Mouse (Mus musculus): ENCODE data around the gene Pcbp3.
"Not testable (repeated sequence)": the region's sequence is repeated elsewhere in the genome, so short reads cannot be mapped to it uniquely, and the experiment has no call there.

Pcbp3 gene

GRCm38 (mm10) chr10:76801841-76802499 is 159.7 kb downstream of the Pcbp3 start:
- no peak for DNase-seq (ENCODE audit: low read depth, low spot score)

- no peak for DNase-seq (ENCODE audit: low read depth, low spot score)
Observed at GRCm38 (mm10) chr10:76801237-76801641, 160.4 kb downstream of the Pcbp3 start.

DNA sequence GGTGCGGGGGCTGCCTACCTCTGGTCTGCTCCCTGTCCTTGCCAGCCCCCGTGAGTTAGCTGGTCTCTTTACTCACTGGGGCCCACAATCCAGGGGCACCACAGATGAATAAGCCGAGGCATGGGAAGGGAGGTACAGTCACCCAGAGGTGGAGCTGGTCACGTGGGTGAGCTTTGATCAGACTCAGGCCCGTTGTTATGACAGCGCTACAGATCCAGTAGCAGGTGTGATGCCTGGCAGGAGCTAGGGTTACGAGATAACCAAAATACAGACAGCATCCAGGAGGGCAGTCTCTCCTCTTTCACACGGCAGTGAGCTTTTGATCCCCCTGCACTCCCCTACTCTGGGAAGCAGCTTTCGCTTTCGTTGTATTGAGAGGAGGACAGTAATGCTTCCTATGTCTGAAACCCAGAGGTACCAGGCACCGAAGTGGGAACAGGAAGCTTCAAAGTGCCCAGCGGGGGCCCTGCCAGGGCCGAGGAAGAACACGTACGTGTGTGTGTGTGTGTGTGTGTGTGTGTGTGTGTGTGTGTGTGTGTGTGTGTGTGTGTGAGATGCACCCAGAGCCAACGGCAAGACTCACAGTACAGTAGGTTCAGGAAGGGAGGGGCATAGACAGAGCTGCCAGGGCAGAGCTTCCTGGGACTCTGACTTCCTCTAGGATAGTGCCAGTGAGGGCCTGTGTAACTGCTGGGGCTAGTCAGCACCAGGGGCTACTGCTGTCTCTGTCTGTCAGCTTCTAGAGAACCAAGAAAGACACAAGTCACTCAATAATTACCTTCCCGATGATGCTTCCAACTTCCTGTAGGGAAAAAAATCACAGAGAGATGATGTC is 162.7 kb downstream of the Pcbp3 start:
- DNase-seq (ENCODE audit: low read depth, low spot score), result no peak

- DNase-seq (ENCODE audit: low read depth, low spot score), result no peak
Observed at GRCm38 (mm10) chr10:76794102-76794501, 167.6 kb downstream of the Pcbp3 start.

GRCm38 (mm10) chr10:76791475-76791874 is 170.2 kb downstream of the Pcbp3 start:
- peak; percentile 78 for DNase-seq (ENCODE audit: low read depth, low spot score)

- DNase-seq (ENCODE audit: low read depth, low spot score), result no peak
Observed at GRCm38 (mm10) chr10:76789885-76790284, 171.8 kb downstream of the Pcbp3 start.

GRCm38 (mm10) chr10:76785312-76785711 is 176.4 kb downstream of the Pcbp3 start:
- DNase-seq (ENCODE audit: low read depth, low spot score), result no peak

- no peak for DNase-seq (ENCODE audit: low read depth, low spot score)
Observed at GRCm38 (mm10) chr10:76779225-76779624, 182.5 kb downstream of the Pcbp3 start.

GRCm38 (mm10) chr10:76771624-76772023 is 190.1 kb downstream of the Pcbp3 start:
- DNase-seq (ENCODE audit: low read depth, low spot score), result no peak

DNA sequence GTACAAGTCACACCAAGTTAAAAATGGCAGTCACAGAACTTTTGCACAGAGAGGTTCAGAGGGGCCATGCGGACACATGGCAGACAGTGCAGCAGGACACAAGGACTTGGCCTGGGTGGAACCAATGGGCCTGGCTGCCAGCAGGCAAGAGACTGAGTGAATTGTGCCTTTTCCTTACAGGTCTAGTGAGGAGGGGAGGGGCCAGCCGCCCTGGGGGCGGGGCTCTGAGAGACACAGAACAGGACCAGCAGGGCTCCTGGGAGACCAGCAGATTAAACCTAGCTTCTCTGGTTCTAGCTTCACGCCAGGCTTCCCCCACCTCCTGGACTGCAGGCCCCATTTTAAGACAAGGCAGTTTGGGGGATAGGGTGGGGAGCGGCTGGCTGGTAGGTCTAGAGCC is 190.6 kb downstream of the Pcbp3 start:
- DNase-seq (ENCODE audit: low read depth, low spot score), result no peak

- peak; percentile 77 for DNase-seq (ENCODE audit: low read depth, low spot score)
Observed at GRCm38 (mm10) chr10:76769581-76769980, 192.1 kb downstream of the Pcbp3 start.

GRCm38 (mm10) chr10:76766196-76766595 is 195.5 kb downstream of the Pcbp3 start:
- no peak for DNase-seq (ENCODE audit: low read depth, low spot score)

DNA sequence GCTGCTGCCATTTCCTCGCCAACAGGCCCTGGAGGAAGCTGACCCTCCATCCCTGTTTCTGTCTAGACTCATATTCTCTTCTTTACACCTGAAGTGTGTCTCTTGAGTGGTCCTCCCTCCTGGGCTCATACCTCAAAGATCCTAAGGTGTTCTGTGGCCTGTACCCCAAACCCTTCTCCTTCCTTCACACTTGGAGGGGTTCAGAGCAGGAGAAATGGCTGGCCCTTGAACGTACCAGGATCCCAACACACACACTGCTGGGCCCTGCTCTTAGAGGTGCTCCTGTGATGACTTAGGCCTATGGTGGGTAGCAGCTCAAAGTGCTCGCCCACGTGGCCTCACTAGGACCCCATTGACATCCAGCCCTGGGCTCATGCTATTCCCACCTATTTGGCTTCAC is 196.8 kb downstream of the Pcbp3 start:
- no peak for DNase-seq (ENCODE audit: low read depth, low spot score)

GRCm38 (mm10) chr10:76763016-76763415 is 198.7 kb downstream of the Pcbp3 start:
- no peak for DNase-seq (ENCODE audit: low read depth, low spot score)

DNA sequence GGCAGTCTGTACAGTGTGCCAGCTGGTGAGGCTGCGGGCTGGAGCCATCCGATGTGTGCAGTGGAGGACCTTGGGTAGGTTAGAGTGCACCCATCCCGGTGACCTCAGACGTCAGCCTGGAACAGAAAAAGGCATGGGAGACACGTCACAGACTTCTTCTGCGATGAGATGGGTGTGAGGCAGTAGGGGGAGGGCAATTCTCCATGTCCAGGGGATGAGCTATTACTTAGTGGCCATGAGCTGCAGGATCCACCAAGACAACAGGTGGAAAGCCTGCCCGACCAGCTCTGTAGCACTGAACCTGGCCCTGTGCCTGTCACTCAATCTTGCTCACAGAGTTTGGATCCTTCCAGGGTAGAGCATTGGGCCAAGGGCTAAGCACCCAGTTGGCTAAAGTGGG is 199.3 kb downstream of the Pcbp3 start:
- no peak for DNase-seq (ENCODE audit: low read depth, low spot score)

DNA sequence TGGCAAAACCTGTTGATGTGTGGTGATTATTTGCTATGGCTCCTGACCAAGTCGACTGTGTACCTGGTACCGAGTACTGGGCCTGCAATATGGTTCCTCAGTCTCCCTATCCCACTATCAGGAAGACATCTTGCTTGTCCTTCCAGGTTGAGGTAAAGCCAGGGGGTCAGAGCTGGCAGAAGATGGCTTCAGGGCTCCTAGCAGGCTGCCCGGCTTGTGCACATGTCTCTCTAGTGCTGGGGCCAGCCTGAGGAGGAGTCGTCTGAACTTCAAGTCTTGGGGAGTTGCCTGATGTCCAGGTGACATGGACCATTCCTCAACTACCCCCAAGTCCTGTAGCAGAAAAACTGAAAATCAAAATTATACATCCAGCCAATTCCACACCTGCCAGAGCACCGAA is 201.8 kb downstream of the Pcbp3 start:
- DNase-seq (ENCODE audit: low read depth, low spot score), result no peak

DNA sequence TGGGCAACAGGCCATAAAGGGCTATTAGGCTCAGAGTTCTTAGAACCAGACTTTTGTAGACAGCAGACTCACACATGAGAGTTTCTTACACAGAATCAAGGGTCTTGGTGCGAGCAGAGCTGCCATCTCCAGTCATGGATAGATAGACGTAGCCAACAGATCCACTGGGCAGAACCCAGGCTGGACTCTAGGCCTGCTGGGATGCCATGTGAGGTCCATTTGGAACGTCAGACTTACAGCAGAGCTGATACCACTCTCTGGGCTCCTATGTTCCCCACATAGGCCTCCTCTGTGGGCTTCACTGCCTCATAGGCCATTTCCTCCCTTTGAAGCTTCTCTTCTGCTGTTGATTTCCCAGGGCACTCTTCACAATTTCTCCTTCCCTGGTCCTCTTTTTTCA is 208.0 kb downstream of the Pcbp3 start:
- DNase-seq (ENCODE audit: low read depth, low spot score), result no peak

- DNase-seq (ENCODE audit: low read depth, low spot score), result not testable (repeated sequence)
Observed at GRCm38 (mm10) chr10:76744267-76744666, 217.4 kb downstream of the Pcbp3 start.

DNA sequence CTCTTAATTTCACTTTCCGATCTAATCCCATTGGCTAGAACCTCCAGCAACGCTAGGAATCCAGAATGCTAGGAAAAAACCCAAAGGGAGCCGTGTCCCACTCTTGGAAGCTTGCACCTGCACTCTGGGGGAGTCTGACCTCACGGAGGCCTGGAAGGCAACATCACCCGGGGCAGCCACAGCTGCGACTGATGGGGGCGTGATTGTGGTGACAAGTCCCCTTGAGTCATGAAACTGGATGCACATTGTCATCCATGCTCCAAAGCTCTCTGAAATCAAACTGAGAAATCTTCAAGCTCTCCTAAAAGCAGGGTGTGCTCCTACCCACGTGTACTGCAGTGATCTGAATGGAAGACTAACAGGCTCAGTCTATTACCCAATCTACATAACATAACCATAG is 224.9 kb downstream of the Pcbp3 start:
- DNase-seq (ENCODE audit: low read depth, low spot score), result no peak

DNA sequence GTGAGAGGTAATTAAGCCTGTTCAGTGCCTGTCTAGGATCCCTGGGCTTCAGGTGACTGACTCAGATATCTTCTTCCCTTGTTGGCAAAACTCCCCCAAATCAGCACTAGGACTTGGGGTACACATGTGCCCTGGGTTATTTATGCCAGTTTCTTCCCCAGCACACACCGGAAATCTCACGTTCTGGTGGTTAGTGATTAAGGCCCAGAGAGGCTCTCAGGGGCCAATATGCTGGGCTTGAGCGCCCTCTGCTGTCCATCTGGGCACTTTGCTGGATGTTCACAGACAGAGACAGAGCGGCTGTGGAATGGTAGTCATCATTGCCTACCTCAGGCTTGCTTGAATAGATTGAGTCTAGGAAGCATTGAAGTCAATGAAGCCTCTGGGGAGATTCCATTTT is 226.7 kb downstream of the Pcbp3 start:
- DNase-seq (ENCODE audit: low read depth, low spot score), result peak; percentile 94

DNA sequence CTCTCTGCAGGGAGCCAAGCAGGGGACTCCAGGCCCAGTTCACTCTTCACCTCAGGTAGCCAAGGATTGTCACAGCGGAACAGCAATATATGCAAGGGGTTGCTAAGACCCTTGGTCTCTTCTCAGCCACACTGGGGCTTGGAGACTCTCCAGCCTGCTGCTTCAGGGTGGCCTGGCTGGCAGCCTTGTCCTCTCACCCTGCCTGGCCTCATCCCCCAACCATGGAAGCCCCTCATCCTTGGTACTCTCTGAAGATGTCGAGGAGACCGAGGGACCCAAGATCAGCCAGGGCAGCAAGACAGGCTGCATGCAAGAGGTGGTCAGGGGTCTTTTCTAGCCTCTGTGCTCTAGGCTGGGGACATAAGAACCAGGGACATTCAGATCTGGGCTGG is 228.0 kb downstream of the Pcbp3 start:
- DNase-seq (ENCODE audit: low read depth, low spot score), result no peak

- DNase-seq (ENCODE audit: low read depth, low spot score), result peak; percentile 94
Observed at GRCm38 (mm10) chr10:76732881-76733676, 228.6 kb downstream of the Pcbp3 start.

All from 3T3-L1 (cell line).